Mouse (Mus musculus) embryonic stem cell, embryonic (primary cell): ENCODE results near the gene Nim1k.
"Not testable (repeated sequence)": the region's sequence is repeated elsewhere in the genome, so short reads cannot be mapped to it uniquely, and the experiment has no call there.

Source experiments
- CTCF ChIA-PET, 4 experiments: fragments of 300-600 bp in 2 of 4; fragments of 350-600 bp in 2 of 4; sonication (Branson Sonifier 250); formaldehyde crosslinking; loops; one replicate each; lab custom pipeline; 2022; ENCODE audit warnings: inconsistent platforms in 2 of 4; lab: Charles Lee
- POLR2A ChIA-PET, 4 experiments: fragments of 300-600 bp in 2 of 4; fragments of 350-600 bp in 2 of 4; sonication (Branson Sonifier 250); formaldehyde crosslinking; loops; one replicate each; lab custom pipeline; 2022; ENCODE audit warnings: antibody characterized with exemption in 4 of 4, inconsistent platforms in 1 of 4; lab: Charles Lee

Gene Nim1k

GRCm38 (mm10) chr13:119706953-119707352, 48.7 kb downstream of the Nim1k start:
- POLR2A ChIA-PET, result interaction anchor here in 3 of 4 experiments (0.6 to 1.7 kb wide), 4 partner anchors 9 to 55 kb away, joined by 3 to 7 read pairs (median 5); partner anchors contain the start of gene Hmgcs1 (in 1 of the 3)
- CTCF ChIA-PET, result interaction anchor here in 1 of 4 experiments (1.1 kb wide), 1 partner anchor 94 kb away, joined by 3 read pairs; no protein-coding TSS in a partner anchor

GRCm38 (mm10) chr13:119706278-119706880, 49.3 kb downstream of the Nim1k start:
- POLR2A ChIA-PET, result interaction anchor here in 2 of 4 experiments (1.3 to 1.7 kb wide), 4 partner anchors 9 to 56 kb away, joined by 3 to 7 read pairs (median 4); partner anchors contain the start of gene Hmgcs1 (in 1 of the 2)
- CTCF ChIA-PET, result interaction anchor here in 1 of 4 experiments (1.1 kb wide), 1 partner anchor 95 kb away, joined by 3 read pairs; no protein-coding TSS in a partner anchor

GRCm38 (mm10) chr13:119704280-119704679, 51.4 kb downstream of the Nim1k start:
- POLR2A ChIA-PET, result interaction anchor here in 1 of 4 experiments (1.3 kb wide), 1 partner anchor 57 kb away, joined by 5 read pairs; no protein-coding TSS in a partner anchor

GRCm38 (mm10) chr13:119698436-119698835, 57.2 kb downstream of the Nim1k start:
- CTCF ChIA-PET, result no interaction called here
- POLR2A ChIA-PET, result interaction anchor here in 3 of 4 experiments (0.5 to 3.4 kb wide), 9 partner anchors 8 to 91 kb away, joined by 3 to 27 read pairs (median 4); partner anchors contain the start of gene Hmgcs1 (in 1 of the 3)

More at GRCm38 (mm10) chr13:119704280-119704679, 51.4 kb downstream of the Nim1k start:
- CTCF ChIA-PET, result no interaction called here

- ChIA-PET POLR2A (interaction anchor here in 2 of 4 experiments (1.1 to 1.8 kb wide), 7 partner anchors 12 to 95 kb away, joined by 3 to 6 read pairs (median 3); partner anchors contain the start of gene Zfp131 (in 1 of the 2)), CTCF (no interaction called here)
These were observed 59.2 kb downstream of the Nim1k start for GRCm38 (mm10) chr13:119696496-119696895.

- POLR2A ChIA-PET, result interaction anchor here in 2 of 4 experiments (0.8 to 1.8 kb wide), 8 partner anchors 11 to 95 kb away, joined by 3 to 6 read pairs (median 3); partner anchors contain the start of gene Zfp131 (in 2 of the 2)
- CTCF ChIA-PET, result no interaction called here
These were observed 60.0 kb downstream of the Nim1k start for GRCm38 (mm10) chr13:119695676-119696075.

GRCm38 (mm10) chr13:119691958-119692357, 63.7 kb downstream of the Nim1k start:
- CTCF ChIA-PET, result not testable (repeated sequence)
- POLR2A ChIA-PET, result interaction anchor here in 1 of 4 experiments (1.9 kb wide), 1 partner anchor 10 kb away, joined by 6 read pairs; no protein-coding TSS in a partner anchor

GRCm38 (mm10) chr13:119690876-119691620, 64.6 kb downstream of the Nim1k start:
- ChIA-PET CTCF (interaction anchor here in 1 of 4 experiments (0.8 kb wide), 1 partner anchor 110 kb away, joined by 3 read pairs; no protein-coding TSS in a partner anchor), POLR2A (interaction anchor here in 3 of 4 experiments (0.6 to 2.5 kb wide), 29 partner anchors 9 to 202 kb away, joined by 3 to 27 read pairs (median 5); partner anchors contain the start of gene Zfp131 (in 2 of the 3))

GRCm38 (mm10) chr13:119690039-119690728, 65.5 kb downstream of the Nim1k start, which contains the start of gene Hmgcs1:
Hmgcs1 (plus strand) TSS chr13:119690379.
- CTCF ChIA-PET, result interaction anchor here in 1 of 4 experiments (0.8 kb wide), 1 partner anchor 111 kb away, joined by 3 read pairs; no protein-coding TSS in a partner anchor
- POLR2A ChIA-PET, result interaction anchor here in 3 of 4 experiments (0.6 to 2.5 kb wide), 36 partner anchors 8 to 241 kb away, joined by 3 to 27 read pairs (median 5); partner anchors contain the start of genes Zfp131 (in 2 of the 3), 3110070M22Rik (in 1 of the 3) and Tmem267 (in 1 of the 3)

GRCm38 (mm10) chr13:119689709-119690038, 66.0 kb downstream of the Nim1k start:
- ChIA-PET CTCF (no interaction called here), POLR2A (interaction anchor here in 3 of 4 experiments (0.6 to 2.5 kb wide), 25 partner anchors 8 to 201 kb away, joined by 3 to 27 read pairs (median 6); partner anchors contain the start of genes Zfp131 (in 2 of the 3), 3110070M22Rik (in 1 of the 3) and Tmem267 (in 1 of the 3))

- ChIA-PET POLR2A (interaction anchor here in 1 of 4 experiments (1.0 to 1.4 kb wide), 2 partner anchors 9 to 107 kb away, joined by 3 to 6 read pairs; partner anchors contain the start of gene Zfp131), CTCF (no interaction called here)
These were observed 71.1 kb downstream of the Nim1k start for GRCm38 (mm10) chr13:119684416-119685177.

GRCm38 (mm10) chr13:119681161-119681560, 74.5 kb downstream of the Nim1k start:
- POLR2A ChIA-PET, result interaction anchor here in 3 of 4 experiments (0.6 to 1.9 kb wide), 3 partner anchors 9 to 111 kb away, joined by 3 to 7 read pairs (median 6); partner anchors contain the start of gene Hmgcs1 (in 2 of the 3)
- CTCF ChIA-PET, result no interaction called here

GRCm38 (mm10) chr13:119679721-119680120, 76.0 kb downstream of the Nim1k start:
- ChIA-PET CTCF (no interaction called here), POLR2A (interaction anchor here in 2 of 4 experiments (0.9 to 1.6 kb wide), 3 partner anchors 10 to 30 kb away, joined by 3 to 7 read pairs (median 5); partner anchors contain the start of gene Hmgcs1 (in 1 of the 2))

- POLR2A ChIA-PET, result interaction anchor here in 3 of 4 experiments (0.7 to 1.6 kb wide), 3 partner anchors 11 to 55 kb away, joined by 4 to 7 read pairs (median 5); partner anchors contain the start of genes Ccl28 (in 1 of the 3) and Hmgcs1 (in 1 of the 3)
- CTCF ChIA-PET, result interaction anchor here in 1 of 4 experiments (0.6 kb wide), 1 partner anchor 74 kb away, joined by 3 read pairs; no protein-coding TSS in a partner anchor
These were observed 76.9 kb downstream of the Nim1k start for GRCm38 (mm10) chr13:119678794-119679193.

- CTCF ChIA-PET, POLR2A ChIA-PET: not testable (repeated sequence)
These were observed 94.3 kb downstream of the Nim1k start for GRCm38 (mm10) chr13:119661420-119661819.
